Mouse (Mus musculus) lung, embryonic 16.5 days (tissue): ENCODE data around the gene Kif5c. TPM values are rescaled to one million over a fixed set of nuclear protein-coding genes. Genes with fewer than 3 reads are reported as not detected.

Experiments used
- ATAC-seq: fragments of 200-750 bp; cut with Nextera tagmentation; 2 replicates; pipeline ENCODE4 v1.8.0; 2017; ENCODE audit warnings: low read depth, mild to moderate bottlenecking, moderate library complexity
- H3K27ac ChIP-seq: fragments of 300-500 bp; sonication (generic); 2 replicates; pipeline ENCODE4 v1.5.1; 2014; ENCODE audit warnings: mild to moderate bottlenecking, control low read depth, low read length
- H3K27me3 ChIP-seq: fragments of 300-500 bp; sonication (generic); 2 replicates; pipeline ENCODE4 v1.6.1; 2014; ENCODE audit warnings: low read depth, low read length, mixed read lengths; ENCODE audit not compliant: control insufficient read depth, insufficient read depth
- H3K36me3 ChIP-seq: fragments of 300-500 bp; sonication (generic); 2 replicates; pipeline ENCODE4 v1.6.1; 2014; ENCODE audit warnings: low read length; ENCODE audit not compliant: control insufficient read depth, insufficient read depth
- H3K4me1 ChIP-seq: fragments of 300-500 bp; sonication (generic); replicated peaks from 2 replicates; pipeline ENCODE4 v1.6.1; 2014; ENCODE audit warnings: low read length, mixed read lengths; ENCODE audit not compliant: control insufficient read depth, insufficient read depth
- H3K4me2 ChIP-seq: fragments of 300-500 bp; sonication (generic); 2 replicates; pipeline ENCODE4 v1.6.1; 2014; ENCODE audit warnings: low read depth, low read length, control low read depth
- H3K4me3 ChIP-seq: fragments of 300-500 bp; sonication (generic); 2 replicates; pipeline ENCODE4 v1.5.1; 2014; ENCODE audit warnings: mild to moderate bottlenecking, low read length, control low read depth
- H3K9ac ChIP-seq: fragments of 300-500 bp; sonication (generic); 2 replicates; pipeline ENCODE4 v1.6.1; 2014; ENCODE audit warnings: low read length, control low read depth
- H3K9me3 ChIP-seq: fragments of 300-500 bp; sonication (generic); 2 replicates; pipeline ENCODE4 v1.6.1; 2016; ENCODE audit warnings: low read length; ENCODE audit not compliant: control insufficient read depth
- WGBS: fragments of 180-500 bp; shearing (Covaris S2); extraction: QIAGEN DNeasy Blood & Tissue Kit; methylation state at CpG from one replicate; pipeline ENCODE4 v1.1.7; 2014; 5-methylcytosine and 5-hydroxymethylcytosine counted together
- polyA plus RNA-seq: library from polyadenylated mRNA; unstranded; fragments of >200 nt; fragmentation: Nextera tagmentation; extraction: Ambion mirVana; gene quantifications from 2 replicates; pipeline ENCODE4 v1.2.1, GENCODE M21; 2015

Kif5c gene
- polyA plus RNA-seq, 1 experiment from 2014 or later = 0.85 TPM

GRCm38 (mm10) chr2:49619719-49620522 lies 823 bp downstream of the Kif5c start:
- H3K27me3 ChIP-seq = peaks cover 26% of the 10 kb centered on the region
- 0 out of 2 replicates have a peak, but pooled peaks have one; percentile 24 for ATAC-seq
- H3K27ac ChIP-seq = no peak overlapping the region
- peak overlapping the region; percentile 65 for H3K4me3 ChIP-seq
- H3K36me3 ChIP-seq = no peaks in the 10 kb centered on the region
- H3K9ac ChIP-seq = peak overlapping the region; percentile 45
- 2% methylated on average over 33 of the region's 33 CpGs for WGBS
- no peaks in the 10 kb centered on the region for H3K9me3 ChIP-seq
- peak overlapping the region; percentile 98 for H3K4me2 ChIP-seq
- H3K4me1 ChIP-seq = peaks cover 10% of the 10 kb centered on the region; the same call in 1 of the 2 replicates

DNA sequence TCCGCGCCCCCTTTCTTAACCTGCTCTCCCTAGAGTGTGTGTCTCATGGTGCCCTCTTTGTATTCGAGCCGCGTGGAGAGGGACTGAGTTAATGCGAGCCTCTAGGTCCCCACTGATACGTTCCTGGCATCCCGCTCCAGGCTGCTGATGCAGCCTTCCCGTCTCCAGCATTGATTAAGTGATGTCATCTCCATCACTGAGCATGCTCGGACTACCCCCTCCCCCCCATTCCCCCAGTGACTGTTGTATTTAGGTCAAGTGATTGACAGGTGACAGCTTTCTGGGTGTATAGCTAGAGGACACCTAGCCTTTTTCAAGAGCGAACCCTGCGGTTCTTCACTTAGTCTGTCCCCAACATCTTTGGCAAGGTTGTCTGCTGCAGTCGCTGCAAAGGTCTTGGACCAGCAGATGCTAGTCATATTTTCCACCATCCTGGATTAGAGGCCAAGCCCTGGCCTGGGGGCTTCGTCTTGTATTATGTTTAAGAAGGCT lies 1.6 kb downstream of the Kif5c start:
- Histone ChIP-seq H3K9ac (no peak overlapping the region), H3K27ac (no peak overlapping the region), H3K4me2 (no peak overlapping the region), H3K4me3 (no peak overlapping the region), H3K36me3 (no peaks in the 10 kb centered on the region), H3K9me3 (no peaks in the 10 kb centered on the region), H3K27me3 (peaks cover 26% of the 10 kb centered on the region), H3K4me1 (peaks cover 10% of the 10 kb centered on the region; the same call in 1 of the 2 replicates)
- no peak for ATAC-seq
- WGBS = 19% methylated on average over 14 of the region's 14 CpGs

DNA sequence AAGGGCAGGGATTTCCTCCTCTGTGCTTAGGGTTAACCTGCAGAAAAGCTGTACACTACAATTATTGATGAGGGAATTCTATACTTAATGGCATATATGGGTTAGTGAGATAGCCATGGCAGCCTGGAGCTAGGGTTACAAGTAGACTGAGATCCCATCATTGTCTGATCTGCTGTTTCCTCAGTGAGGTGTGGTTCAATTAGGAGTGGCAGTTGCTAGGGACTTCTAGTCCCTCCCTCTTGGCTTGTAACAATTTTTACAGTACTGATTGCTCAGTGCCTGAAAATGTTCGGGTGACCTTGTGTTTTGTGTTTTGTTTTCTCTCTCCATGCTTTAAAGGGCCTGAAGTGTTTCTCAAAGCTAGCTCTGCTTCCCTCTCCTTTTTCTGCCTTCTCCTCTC lies 2.1 kb downstream of the Kif5c start:
- no peak for ATAC-seq
- 74% methylated on average over 1 of the region's 1 CpGs for WGBS
- H3K4me3 ChIP-seq = no peak overlapping the region
- no peak overlapping the region for H3K9ac ChIP-seq
- peaks cover 13% of the 10 kb centered on the region; the same call in 1 of the 2 replicates for H3K4me1 ChIP-seq
- H3K4me2 ChIP-seq = no peak overlapping the region
- no peak overlapping the region for H3K27ac ChIP-seq
- H3K36me3 ChIP-seq = no peaks in the 10 kb centered on the region
- no peaks in the 10 kb centered on the region for H3K9me3 ChIP-seq
- peaks cover 26% of the 10 kb centered on the region for H3K27me3 ChIP-seq

DNA sequence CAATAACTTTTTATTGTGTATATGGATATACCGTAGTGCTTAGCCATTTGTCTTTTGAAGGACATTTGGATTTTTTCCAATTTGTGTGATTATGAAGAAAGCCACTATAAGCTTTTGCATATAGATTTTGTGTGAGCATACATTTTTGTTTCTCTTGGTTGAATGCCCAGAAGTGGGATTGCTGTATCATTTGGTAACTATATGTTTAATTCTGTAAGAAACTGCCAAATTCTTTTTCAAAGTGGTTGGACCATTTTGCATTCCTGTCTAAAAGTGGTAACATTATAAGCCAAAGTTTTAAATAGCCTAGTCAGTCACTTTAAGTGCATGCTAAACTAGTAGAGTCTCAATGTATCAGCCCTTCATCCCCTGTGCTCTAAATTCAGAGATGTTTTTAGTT lies 6.5 kb downstream of the Kif5c start:
- 36% methylated on average over 1 of the region's 1 CpGs for WGBS

DNA sequence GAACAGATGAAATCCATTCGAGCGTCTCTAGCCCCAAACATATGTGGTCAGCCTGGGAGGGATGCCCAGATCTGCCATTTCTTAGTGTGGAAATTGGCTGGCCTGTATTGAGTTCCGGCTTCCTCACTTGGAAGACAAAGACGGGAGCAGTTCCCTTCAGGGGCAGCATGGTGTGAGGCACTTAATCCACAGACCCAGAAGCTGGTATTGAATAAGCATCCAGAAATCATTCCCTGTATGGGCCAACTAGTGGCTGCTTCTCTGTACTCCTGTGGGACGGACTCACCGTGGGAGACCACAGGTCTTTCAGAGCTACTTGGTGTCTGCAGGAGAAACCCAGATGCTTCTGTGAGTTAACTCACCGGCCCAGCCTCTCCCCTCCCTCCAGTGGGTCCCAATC lies 8.5 kb downstream of the Kif5c start:
- 64% methylated on average over 7 of the region's 7 CpGs for WGBS
- H3K4me1 ChIP-seq = peaks cover 3% of the 10 kb centered on the region; the same call in 1 of the 2 replicates
- no peak overlapping the region for H3K9ac ChIP-seq
- H3K27ac ChIP-seq = no peak overlapping the region
- no peaks in the 10 kb centered on the region for H3K27me3 ChIP-seq
- H3K4me2 ChIP-seq = no peak overlapping the region
- no peak overlapping the region for H3K4me3 ChIP-seq
- no peaks in the 10 kb centered on the region for H3K36me3 ChIP-seq
- ATAC-seq = 0 out of 2 replicates have a peak, but pooled peaks have one; percentile 38
- H3K9me3 ChIP-seq = no peaks in the 10 kb centered on the region

More for the DNA sequence above, 6.5 kb downstream of the Kif5c start:
- peaks cover 3% of the 10 kb centered on the region; the same call in 1 of the 2 replicates for H3K4me1 ChIP-seq
- H3K4me3 ChIP-seq = no peak overlapping the region
- no peak overlapping the region for H3K4me2 ChIP-seq
- H3K27me3 ChIP-seq = peaks cover 7% of the 10 kb centered on the region
- H3K36me3 ChIP-seq = no peaks in the 10 kb centered on the region
- no peak overlapping the region for H3K9ac ChIP-seq
- no peak overlapping the region for H3K27ac ChIP-seq
- peak; percentile 38; the same call in 1 of the 2 replicates for ATAC-seq
- H3K9me3 ChIP-seq = no peaks in the 10 kb centered on the region

GRCm38 (mm10) chr2:49628094-49628705 lies 9.1 kb downstream of the Kif5c start:
- H3K9me3 ChIP-seq = no peaks in the 10 kb centered on the region
- H3K9ac ChIP-seq = no peak overlapping the region
- H3K27ac ChIP-seq = no peak overlapping the region
- ATAC-seq = no peak
- no peak overlapping the region for H3K4me3 ChIP-seq
- no peaks in the 10 kb centered on the region for H3K36me3 ChIP-seq
- 62% methylated on average over 6 of the region's 6 CpGs for WGBS
- peaks cover 3% of the 10 kb centered on the region; the same call in 1 of the 2 replicates for H3K4me1 ChIP-seq
- H3K27me3 ChIP-seq = no peaks in the 10 kb centered on the region
- H3K4me2 ChIP-seq = no peak overlapping the region

GRCm38 (mm10) chr2:49629181-49629580 lies 10.1 kb downstream of the Kif5c start:
- 92% methylated on average over 12 of the region's 12 CpGs for WGBS
- no peaks in the 10 kb centered on the region for H3K27me3 ChIP-seq
- H3K4me2 ChIP-seq = no peak overlapping the region
- H3K27ac ChIP-seq = no peak overlapping the region
- no peak overlapping the region for H3K9ac ChIP-seq
- H3K4me1 ChIP-seq = peaks cover 3% of the 10 kb centered on the region; the same call in 1 of the 2 replicates
- no peaks in the 10 kb centered on the region for H3K36me3 ChIP-seq
- ATAC-seq = no peak
- H3K4me3 ChIP-seq = no peak overlapping the region
- H3K9me3 ChIP-seq = no peaks in the 10 kb centered on the region

DNA sequence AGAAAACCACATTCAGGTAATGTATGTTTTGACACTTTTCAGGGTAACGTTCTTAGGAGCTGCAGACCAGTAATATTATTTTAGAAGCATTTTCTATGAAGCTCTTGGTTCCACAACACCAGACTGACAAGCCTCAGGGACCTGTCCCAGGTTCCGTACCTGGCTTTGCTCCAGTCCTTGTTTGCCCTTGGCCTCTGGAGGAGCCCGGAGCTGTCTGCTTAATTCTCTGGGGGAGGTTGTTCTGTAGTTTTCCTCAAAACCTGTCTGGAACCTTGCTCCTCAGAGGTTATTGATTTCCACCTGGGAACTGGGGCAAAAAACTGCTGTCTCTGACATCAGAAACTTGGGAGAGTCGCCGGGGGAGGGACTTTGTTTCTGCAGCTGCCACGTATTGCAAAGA lies 11.5 kb downstream of the Kif5c start:
- Histone ChIP-seq H3K4me3 (no peak overlapping the region), H3K9ac (no peak overlapping the region), H3K4me1 (peaks cover 3% of the 10 kb centered on the region; the same call in 1 of the 2 replicates), H3K27me3 (no peaks in the 10 kb centered on the region), H3K27ac (no peak overlapping the region), H3K36me3 (no peaks in the 10 kb centered on the region), H3K9me3 (no peaks in the 10 kb centered on the region), H3K4me2 (no peak overlapping the region)
- no peak for ATAC-seq
- WGBS = 77% methylated on average over 6 of the region's 6 CpGs

DNA sequence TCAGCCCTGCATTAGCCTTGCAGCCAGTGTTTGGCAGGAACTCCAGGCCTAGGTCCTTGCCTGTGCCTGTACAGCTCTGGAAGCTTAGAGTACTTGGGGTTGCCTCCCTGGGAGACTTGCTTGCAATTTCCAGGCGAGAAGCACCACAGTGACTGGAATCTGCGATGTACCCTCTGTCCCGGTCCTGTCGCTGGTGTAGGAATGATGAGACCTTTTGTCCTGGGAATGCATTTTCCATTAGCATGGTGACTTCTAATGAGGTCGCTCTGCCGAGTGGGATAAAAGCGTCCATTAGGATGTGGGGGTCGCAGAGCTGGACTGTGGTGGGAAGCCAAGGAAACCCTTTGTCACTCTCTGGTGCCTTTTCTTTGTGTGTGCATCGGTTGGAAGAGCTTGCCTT lies 14.1 kb downstream of the Kif5c start:
- Histone ChIP-seq H3K9me3 (no peaks in the 10 kb centered on the region), H3K27me3 (no peaks in the 10 kb centered on the region), H3K9ac (no peak overlapping the region), H3K4me3 (no peak overlapping the region), H3K4me2 (no peak overlapping the region), H3K4me1 (no peaks in the 10 kb centered on the region), H3K36me3 (no peaks in the 10 kb centered on the region), H3K27ac (no peak overlapping the region)
- 59% methylated on average over 9 of the region's 9 CpGs for WGBS
- no peak for ATAC-seq
